Mouse (Mus musculus): ENCODE results near the gene Rela. TPM values are rescaled to one million over a fixed set of nuclear protein-coding genes. Genes with fewer than 3 reads are reported as not detected.

Rela gene
- polyA plus RNA-seq, 1 experiment, result 56.5 TPM

- peaks cover 16% of the 10 kb centered on the region for H3K79me2 ChIP-seq (ENCODE audit: control insufficient read depth, insufficient read depth)
- H3K27me3 ChIP-seq (ENCODE audit: control insufficient read depth, insufficient read depth, insufficient read length), result no peaks in the 10 kb centered on the region
- TF ChIP-seq MYOD1 (IDR thresholded peaks at IDR 0.05; ENCODE audit: control insufficient read depth, insufficient read length, low read depth) (no peak), USF1 (IDR thresholded peaks at IDR 0.05; ENCODE audit: low read depth) (no peak), CEBPB (IDR thresholded peaks at IDR 0.05; ENCODE audit: low read depth) (no peak), FOSL1 (IDR thresholded peaks at IDR 0.05; ENCODE audit: insufficient read depth, low read length, poor library complexity, severe bottlenecking) (no peak), MYOG (IDR thresholded peaks at IDR 0.05; ENCODE audit: control insufficient read depth, extremely low read depth, insufficient read length) (no peak), MAX (IDR thresholded peaks at IDR 0.05) (no peak), CTCF (IDR thresholded peaks at IDR 0.05; ENCODE audit: control insufficient read depth, insufficient read depth, insufficient read length) (no peak)
- H3ac ChIP-seq (ENCODE audit: control insufficient read depth, insufficient read length, low read depth), result peak within 1 kb of the TSS; percentile 86
- H3K36me3 ChIP-seq (ENCODE audit: control insufficient read depth, insufficient read depth), result peaks cover 32% of the 10 kb centered on the region
- H3K79me3 ChIP-seq (ENCODE audit: low read depth), result peaks cover 3% of the 10 kb centered on the region
- peak within 1 kb of the TSS; percentile 43 for H3K4me3 ChIP-seq (ENCODE audit: insufficient read depth, poor library complexity, severe bottlenecking)
Measured at GRCm38 (mm10) chr19:5662981-5663913, 26.0 kb downstream of the Rela start, which contains the start of gene Sipa1. Gene Sipa1, minus strand, starts transcription at chr19:5663707.

- Histone ChIP-seq H3ac (ENCODE audit: control insufficient read depth, insufficient read length, low read depth) (no peak overlapping the region), H3K27me3 (ENCODE audit: control insufficient read depth, insufficient read depth, insufficient read length) (no peaks in the 10 kb centered on the region), H3K79me2 (ENCODE audit: control insufficient read depth, insufficient read depth) (peaks cover 16% of the 10 kb centered on the region), H3K79me3 (ENCODE audit: low read depth) (peaks cover 3% of the 10 kb centered on the region), H3K4me3 (ENCODE audit: insufficient read depth, poor library complexity, severe bottlenecking) (no peak overlapping the region), H3K36me3 (ENCODE audit: control insufficient read depth, insufficient read depth) (peaks cover 32% of the 10 kb centered on the region)
- no peak for TF ChIP-seq MYOD1 (IDR thresholded peaks at IDR 0.05; ENCODE audit: control insufficient read depth, insufficient read length, low read depth)
- TF ChIP-seq FOSL1 (IDR thresholded peaks at IDR 0.05; ENCODE audit: insufficient read depth, low read length, poor library complexity, severe bottlenecking), result no peak
- TF ChIP-seq MYOG (IDR thresholded peaks at IDR 0.05; ENCODE audit: control insufficient read depth, extremely low read depth, insufficient read length), result no peak
- no peak for TF ChIP-seq USF1 (IDR thresholded peaks at IDR 0.05; ENCODE audit: low read depth)
- no peak for TF ChIP-seq CTCF (IDR thresholded peaks at IDR 0.05; ENCODE audit: control insufficient read depth, insufficient read depth, insufficient read length)
- TF ChIP-seq MAX (IDR thresholded peaks at IDR 0.05), result no peak
- TF ChIP-seq CEBPB (IDR thresholded peaks at IDR 0.05; ENCODE audit: low read depth), result no peak
Measured at GRCm38 (mm10) chr19:5664669-5665257, 27.5 kb downstream of the Rela start.

DNA sequence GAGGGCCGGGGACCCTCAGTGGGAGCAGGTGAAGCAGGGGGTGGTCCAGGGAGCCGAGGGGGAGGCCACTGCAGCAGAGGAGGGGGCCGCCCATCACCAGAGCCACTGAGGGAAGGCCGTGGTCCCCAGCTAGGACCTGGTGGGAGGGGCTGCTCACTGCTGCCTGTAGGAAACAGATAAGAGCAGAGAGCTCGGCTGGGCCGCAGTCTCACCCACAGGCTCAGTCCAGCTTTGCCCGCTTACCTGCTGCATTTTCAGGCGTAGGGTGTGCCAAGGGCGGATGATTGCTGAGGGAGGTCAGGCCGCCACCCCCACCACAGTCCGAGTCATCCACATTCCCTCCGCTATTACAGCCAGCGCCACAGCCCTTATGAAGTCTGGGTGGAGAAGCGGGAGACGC, 28.2 kb downstream of the Rela start:
- H3K36me3 ChIP-seq (ENCODE audit: control insufficient read depth, insufficient read depth), result peaks cover 32% of the 10 kb centered on the region
- peaks cover 3% of the 10 kb centered on the region for H3K79me3 ChIP-seq (ENCODE audit: low read depth)
- peaks cover 16% of the 10 kb centered on the region for H3K79me2 ChIP-seq (ENCODE audit: control insufficient read depth, insufficient read depth)
- no peak overlapping the region for H3ac ChIP-seq (ENCODE audit: control insufficient read depth, insufficient read length, low read depth)
- H3K27me3 ChIP-seq (ENCODE audit: control insufficient read depth, insufficient read depth, insufficient read length), result no peaks in the 10 kb centered on the region
- no peak for TF ChIP-seq MYOG (IDR thresholded peaks at IDR 0.05; ENCODE audit: control insufficient read depth, extremely low read depth, insufficient read length)
- no peak overlapping the region for H3K4me3 ChIP-seq (ENCODE audit: insufficient read depth, poor library complexity, severe bottlenecking)

DNA sequence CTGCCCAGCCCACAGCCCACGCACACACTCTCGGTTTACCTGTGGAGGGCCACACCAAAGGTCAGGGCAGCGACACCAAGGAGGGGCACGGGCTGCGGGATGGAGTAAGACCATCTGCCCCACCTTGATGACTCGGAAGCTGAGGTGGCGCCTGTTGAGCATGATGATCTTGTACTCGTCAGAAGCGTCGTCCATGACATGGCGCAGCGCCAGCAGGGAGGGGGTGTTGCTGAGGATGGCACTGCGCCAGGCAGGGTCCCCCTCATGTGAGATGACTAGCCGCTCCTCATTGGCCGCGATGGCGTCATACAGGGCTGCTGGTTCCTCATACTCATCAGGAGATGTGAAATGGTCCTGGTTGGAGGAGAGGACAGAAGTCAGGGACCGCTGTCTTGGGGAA, 29.1 kb downstream of the Rela start:
- H3K36me3 ChIP-seq (ENCODE audit: control insufficient read depth, insufficient read depth), result peaks cover 32% of the 10 kb centered on the region
- TF ChIP-seq FOSL1 (IDR thresholded peaks at IDR 0.05; ENCODE audit: insufficient read depth, low read length, poor library complexity, severe bottlenecking) (no peak), CTCF (IDR thresholded peaks at IDR 0.05; ENCODE audit: control insufficient read depth, insufficient read depth, insufficient read length) (no peak), MYOG (IDR thresholded peaks at IDR 0.05; ENCODE audit: control insufficient read depth, extremely low read depth, insufficient read length) (no peak)
- H3K79me3 ChIP-seq (ENCODE audit: low read depth), result peaks cover 3% of the 10 kb centered on the region
- no peak overlapping the region for H3ac ChIP-seq (ENCODE audit: control insufficient read depth, insufficient read length, low read depth)
- no peaks in the 10 kb centered on the region for H3K27me3 ChIP-seq (ENCODE audit: control insufficient read depth, insufficient read depth, insufficient read length)
- peaks cover 16% of the 10 kb centered on the region for H3K79me2 ChIP-seq (ENCODE audit: control insufficient read depth, insufficient read depth)
- no peak overlapping the region for H3K4me3 ChIP-seq (ENCODE audit: insufficient read depth, poor library complexity, severe bottlenecking)

- Histone ChIP-seq H3K79me3 (ENCODE audit: low read depth) (no peaks in the 10 kb centered on the region), H3ac (ENCODE audit: control insufficient read depth, insufficient read length, low read depth) (no peak overlapping the region), H3K27me3 (ENCODE audit: control insufficient read depth, insufficient read depth, insufficient read length) (no peaks in the 10 kb centered on the region), H3K79me2 (ENCODE audit: control insufficient read depth, insufficient read depth) (peaks cover 1% of the 10 kb centered on the region), H3K36me3 (ENCODE audit: control insufficient read depth, insufficient read depth) (peaks cover 44% of the 10 kb centered on the region), H3K4me3 (ENCODE audit: insufficient read depth, poor library complexity, severe bottlenecking) (no peak overlapping the region)
- no peak for TF ChIP-seq USF1 (IDR thresholded peaks at IDR 0.05; ENCODE audit: low read depth)
- no peak for TF ChIP-seq MYOD1 (IDR thresholded peaks at IDR 0.05; ENCODE audit: control insufficient read depth, insufficient read length, low read depth)
- no peak for TF ChIP-seq MYOG (IDR thresholded peaks at IDR 0.05; ENCODE audit: control insufficient read depth, extremely low read depth, insufficient read length)
- no peak for TF ChIP-seq FOSL1 (IDR thresholded peaks at IDR 0.05; ENCODE audit: insufficient read depth, low read length, poor library complexity, severe bottlenecking)
- TF ChIP-seq CTCF (IDR thresholded peaks at IDR 0.05; ENCODE audit: control insufficient read depth, insufficient read depth, insufficient read length), result no peak
- no peak for TF ChIP-seq MAX (IDR thresholded peaks at IDR 0.05)
- no peak for TF ChIP-seq CEBPB (IDR thresholded peaks at IDR 0.05; ENCODE audit: low read depth)
Measured at GRCm38 (mm10) chr19:5668372-5668771, 31.1 kb downstream of the Rela start.
